Mouse (Mus musculus): ENCODE measurements at regions not wholly inside any gene's neighbourhood (a gene's known extent, or its start where the extent isn't known, plus 50 kb on each side); places are given as distances from the start of the nearest gene placed in this dataset.

- DNase-seq (ENCODE audit: low spot score in 2 of 2): no peak
Observed at GRCm38 (mm10) chr14:100792094-100792493, 408.0 kb downstream of the Prr30 start.

DNA sequence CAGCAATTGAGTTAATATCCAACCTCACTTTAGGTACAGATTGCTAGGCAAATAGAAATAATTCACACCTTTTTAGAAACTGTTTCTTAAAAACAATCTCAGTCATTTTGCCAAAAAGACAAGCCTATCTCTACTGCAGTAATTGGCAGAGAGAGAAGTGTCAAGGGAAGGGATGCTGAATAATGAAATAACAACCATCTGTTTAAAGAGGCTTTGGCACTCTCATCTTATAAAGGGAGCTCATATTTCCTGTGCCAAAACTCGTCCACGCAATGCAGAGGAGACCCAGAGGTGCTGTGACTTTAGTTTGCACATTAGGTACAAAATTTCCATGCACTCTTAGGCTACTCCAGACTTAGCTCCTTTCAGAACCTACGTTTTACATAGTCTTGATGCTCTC lies 418.2 kb downstream of the Prr30 start:
- no peak for DNase-seq (ENCODE audit: low spot score in 2 of 2)

DNA sequence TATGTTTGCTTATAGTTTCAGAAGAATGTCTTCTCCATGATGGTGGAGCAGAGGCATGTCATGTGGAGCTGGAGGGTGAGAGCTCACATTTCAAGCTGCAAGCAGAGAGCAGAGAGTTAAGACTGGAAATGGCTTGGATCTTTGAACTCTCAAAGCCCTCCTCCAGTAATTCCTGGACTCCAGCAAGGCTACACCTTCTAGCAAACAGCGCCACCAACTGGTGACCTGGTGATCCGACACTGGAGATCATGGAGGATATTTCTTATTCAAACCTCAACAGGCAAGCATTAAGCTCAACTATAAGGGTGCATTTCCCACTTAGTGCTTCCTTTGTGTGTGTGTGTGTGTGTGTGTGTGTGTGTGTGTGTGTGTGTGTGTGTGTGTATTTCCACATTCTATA lies 446.2 kb downstream of the Prr30 start:
- DNase-seq (ENCODE audit: low spot score in 2 of 2): no peak

DNA sequence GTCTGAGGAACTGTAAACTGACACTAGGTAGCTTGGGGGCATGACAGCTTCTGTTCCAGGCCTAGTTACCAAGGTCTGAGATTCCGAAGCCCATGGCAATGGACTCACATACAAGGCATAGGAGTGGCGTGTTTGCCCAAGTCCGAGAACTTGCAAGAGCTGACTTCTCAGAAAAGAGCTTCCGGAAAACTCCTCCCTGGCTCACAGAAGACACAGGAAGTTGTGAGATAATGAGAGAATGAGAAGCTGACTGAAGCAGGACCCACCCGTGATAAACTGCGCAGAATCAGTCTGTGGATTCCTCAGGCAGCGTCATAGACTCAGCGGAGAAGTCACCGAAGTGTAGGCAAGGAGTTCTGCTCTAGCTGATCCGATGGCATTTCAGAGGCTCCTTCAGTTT lies 447.4 kb downstream of the Prr30 start:
- no peak for DNase-seq (ENCODE audit: low spot score in 2 of 2)

- peak; percentile 5 to 16 for DNase-seq (ENCODE audit: low spot score in 2 of 2)
Observed at GRCm38 (mm10) chr14:100749737-100750541, 450.2 kb downstream of the Prr30 start.

GRCm38 (mm10) chr14:100735276-100735675 lies 450.8 kb upstream of the Klf12 start:
- no peak for DNase-seq (ENCODE audit: low spot score in 2 of 2)

DNA sequence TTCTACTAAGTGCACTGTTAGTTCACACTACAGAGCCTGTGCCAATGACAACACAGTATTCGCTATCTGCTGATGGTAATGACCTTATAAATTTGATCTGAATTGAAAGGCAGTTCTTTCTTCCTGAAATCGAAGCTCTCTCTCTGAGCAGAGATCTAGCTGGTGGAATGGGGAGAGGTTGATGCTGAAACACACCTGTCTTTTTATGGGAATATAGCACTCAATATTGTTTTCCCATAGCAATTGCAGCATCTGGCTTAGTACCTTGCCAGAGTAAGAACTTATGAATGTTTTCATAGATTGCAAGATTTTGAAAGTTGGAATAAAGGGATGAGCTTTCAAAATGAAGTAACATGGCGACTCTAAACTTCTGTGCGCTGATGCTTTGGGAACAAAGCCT lies 444.0 kb upstream of the Klf12 start:
- no peak for DNase-seq (ENCODE audit: low spot score in 2 of 2)

DNA sequence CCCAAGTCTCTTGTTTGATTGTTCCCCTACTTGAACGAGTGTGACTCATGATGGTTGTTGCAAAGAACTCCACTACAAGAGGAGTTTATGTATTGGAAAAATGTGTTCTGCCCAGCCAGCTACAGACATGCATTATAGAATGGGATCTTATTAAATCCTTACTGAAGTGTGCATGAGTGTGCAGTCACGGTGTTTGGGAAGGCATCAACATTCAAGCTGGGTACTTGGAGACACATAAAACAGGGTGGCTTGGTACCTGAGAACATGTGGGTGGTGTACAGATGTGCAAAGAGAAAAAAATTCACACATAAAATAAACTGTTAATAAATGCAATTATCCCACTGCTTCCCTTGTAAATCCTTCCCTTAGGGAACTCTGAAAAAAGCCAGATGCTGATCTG lies 443.2 kb upstream of the Klf12 start:
- DNase-seq (ENCODE audit: low spot score in 2 of 2): no peak

GRCm38 (mm10) chr14:100724962-100725361 lies 440.5 kb upstream of the Klf12 start:
- DNase-seq (ENCODE audit: low spot score in 2 of 2): no peak

DNA sequence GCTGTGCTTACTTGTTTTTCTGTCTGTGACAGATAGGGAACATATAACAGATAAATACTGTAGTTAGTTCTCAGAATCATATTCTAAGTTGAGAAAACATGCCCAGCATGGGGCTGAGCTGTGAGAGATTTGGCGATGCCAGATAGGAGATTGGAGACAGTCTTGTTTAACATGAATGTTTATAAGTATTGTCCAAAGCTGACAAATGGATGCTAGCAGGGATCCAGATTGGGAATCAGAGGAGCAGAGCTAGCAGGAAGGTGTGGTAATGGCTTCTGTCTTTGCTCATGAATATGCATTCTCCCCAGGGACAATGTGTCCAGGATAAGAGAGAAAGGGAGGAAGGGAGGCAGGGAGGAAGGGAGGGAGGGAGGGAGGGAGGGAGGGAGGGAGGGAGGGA lies 436.2 kb upstream of the Klf12 start:
- DNase-seq (ENCODE audit: low spot score in 2 of 2): no peak

DNA sequence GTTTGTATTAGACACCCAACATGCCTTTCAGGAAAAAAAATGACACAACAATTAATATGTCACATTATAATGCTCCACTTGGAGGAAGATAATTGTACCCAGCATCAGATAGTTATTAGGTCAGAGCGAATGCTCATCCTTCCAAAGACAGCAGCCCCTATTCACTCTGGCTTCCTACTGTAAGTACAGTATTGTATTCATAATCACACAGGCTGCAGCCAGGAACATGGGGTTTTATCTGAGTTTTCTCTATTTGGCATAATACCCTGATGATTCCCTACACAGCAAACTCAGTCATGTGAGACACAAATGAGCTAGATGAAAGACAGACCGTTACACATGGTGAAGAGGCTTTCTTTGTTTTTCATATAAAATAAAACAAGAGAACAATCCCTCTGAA lies 430.5 kb upstream of the Klf12 start:
- no peak for DNase-seq (ENCODE audit: low spot score in 2 of 2)

GRCm38 (mm10) chr14:100713999-100714471 lies 429.6 kb upstream of the Klf12 start:
- DNase-seq (ENCODE audit: low spot score in 2 of 2): no peak

- no peak for DNase-seq (ENCODE audit: low spot score in 2 of 2)
Observed at GRCm38 (mm10) chr14:100713592-100713991, 429.1 kb upstream of the Klf12 start.

GRCm38 (mm10) chr14:100665361-100665955 lies 381.0 kb upstream of the Klf12 start:
- DNase-seq (ENCODE audit: low spot score in 2 of 2): no peak

DNA sequence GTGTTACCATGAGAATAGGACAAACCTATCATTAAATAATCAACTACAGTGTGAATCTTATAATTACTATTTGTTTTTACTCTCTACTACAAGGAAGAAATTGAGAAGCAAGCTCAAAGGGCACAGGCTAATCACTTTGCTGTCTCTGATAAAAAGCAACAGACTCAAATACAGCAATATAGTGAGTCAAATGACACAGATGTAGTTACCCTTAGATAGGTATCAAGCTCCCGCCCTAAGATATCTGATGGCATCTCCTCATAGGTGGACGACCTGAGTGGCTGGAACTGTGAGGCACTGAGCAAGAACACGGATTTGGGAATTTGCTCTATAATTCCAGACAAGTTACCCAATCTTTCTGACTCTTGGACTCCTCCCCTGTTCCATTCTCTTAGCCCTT lies 379.7 kb upstream of the Klf12 start:
- no peak for DNase-seq (ENCODE audit: low spot score in 2 of 2)

- no peak for DNase-seq (ENCODE audit: low spot score in 2 of 2)
Observed at GRCm38 (mm10) chr14:100642076-100642475, 357.6 kb upstream of the Klf12 start.

DNA sequence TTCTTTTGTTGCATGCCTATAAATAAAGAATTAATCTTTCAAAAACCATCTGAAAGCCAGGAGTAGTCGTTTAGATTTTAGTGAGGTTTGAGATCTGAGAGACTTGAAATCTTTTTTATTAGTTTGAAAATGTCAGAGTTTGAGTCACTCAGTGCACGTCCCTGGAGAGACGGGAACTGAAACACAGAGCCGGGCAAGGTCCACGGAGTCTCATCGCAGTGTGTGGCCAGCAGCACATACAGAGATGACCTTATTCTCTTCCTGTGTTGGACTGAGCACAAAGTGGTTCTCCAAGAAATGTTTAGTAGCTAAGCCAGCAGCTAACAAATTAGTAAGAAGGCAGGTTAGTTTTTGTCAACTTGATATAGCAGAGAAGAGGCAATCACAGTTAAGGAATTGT lies 350.0 kb upstream of the Klf12 start:
- no peak for DNase-seq (ENCODE audit: low spot score in 2 of 2)

DNA sequence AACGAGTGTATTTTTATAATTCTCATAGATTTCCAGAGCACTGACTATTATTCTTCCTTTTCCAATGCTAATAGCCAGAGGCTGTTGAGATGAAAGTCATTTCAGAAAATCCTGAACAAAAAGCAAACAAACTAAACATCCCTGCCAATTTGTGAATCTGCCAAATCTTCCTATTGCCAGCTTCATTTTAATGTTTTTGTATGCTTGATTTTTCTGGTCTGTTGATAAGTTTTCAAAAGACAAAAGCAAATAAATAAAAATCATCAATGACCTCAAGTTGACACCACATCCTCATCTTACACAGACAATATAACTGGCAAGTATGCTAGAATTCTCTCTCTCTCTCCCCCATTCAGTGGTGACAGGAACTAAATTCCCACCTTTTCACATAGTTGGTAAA lies 347.2 kb upstream of the Klf12 start:
- DNase-seq (ENCODE audit: low spot score in 2 of 2): no peak

GRCm38 (mm10) chr14:100630197-100630596 lies 345.7 kb upstream of the Klf12 start:
- no peak for DNase-seq (ENCODE audit: low spot score in 2 of 2)

DNA sequence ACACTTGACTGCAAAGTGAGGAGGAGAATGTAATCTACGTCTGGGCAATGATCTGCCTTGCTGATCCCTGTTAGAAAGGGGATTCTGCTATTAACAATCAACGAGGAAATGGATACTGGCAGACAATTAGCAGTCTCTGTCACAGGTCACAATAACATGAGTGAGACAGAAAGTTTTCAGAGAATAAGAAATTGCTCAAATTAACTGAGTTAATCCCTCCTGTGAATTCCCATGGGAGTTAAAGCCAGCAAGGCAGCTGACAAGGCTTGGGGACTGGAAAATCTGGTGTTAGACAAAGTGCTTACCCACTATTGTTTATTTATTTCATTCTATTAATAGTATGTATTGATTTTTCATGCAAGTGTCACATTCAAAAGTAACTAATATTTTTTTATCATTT lies 343.0 kb upstream of the Klf12 start:
- no peak for DNase-seq (ENCODE audit: low spot score in 2 of 2)

GRCm38 (mm10) chr14:100619656-100620030 lies 335.2 kb upstream of the Klf12 start:
- no peak for DNase-seq (ENCODE audit: low spot score in 2 of 2)

- no peak for DNase-seq (ENCODE audit: low spot score in 2 of 2)
Observed at GRCm38 (mm10) chr14:100618793-100619655, 334.5 kb upstream of the Klf12 start.
